Mouse (Mus musculus): ENCODE results near the gene Mcm9.
A peak's percentile ranks its signal among the peaks of the same experiment; 100 is the strongest.
"Not testable (repeated sequence)": the region's sequence is repeated elsewhere in the genome, so short reads cannot be mapped to it uniquely, and the experiment has no call there.

Mcm9 gene

GRCm38 (mm10) chr10:53630339-53630738 lies at the start of gene Mcm9:
Gene Mcm9 (minus strand): TSS chr10:53630439.
- not testable (repeated sequence) for DNase-seq (ENCODE audit: low read depth, low spot score)

DNA sequence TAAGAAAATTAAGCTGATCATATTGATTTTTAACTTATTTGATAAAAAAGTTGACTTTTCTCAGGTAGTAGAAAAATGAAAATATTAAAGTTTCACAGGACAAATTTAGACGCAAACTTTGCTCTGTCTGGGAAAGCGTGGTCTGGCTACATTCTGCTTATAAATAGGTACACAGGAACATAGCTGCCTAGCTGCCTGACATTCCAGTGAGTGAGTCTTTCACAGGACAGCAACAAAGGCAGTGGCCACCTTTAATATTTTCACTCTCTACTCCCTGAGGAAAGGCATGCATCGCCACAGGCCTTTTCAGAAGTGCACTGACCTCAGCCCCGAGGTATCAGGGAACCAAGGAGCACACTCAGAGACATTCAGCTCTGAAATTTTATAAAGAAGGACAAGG lies 31.5 kb upstream of the Mcm9 start:
- DNase-seq (ENCODE audit: low read depth, low spot score) = no peak

- not testable (repeated sequence) for DNase-seq (ENCODE audit: low read depth, low spot score)
These were observed 24.0 kb upstream of the Mcm9 start for GRCm38 (mm10) chr10:53654239-53654638.

DNA sequence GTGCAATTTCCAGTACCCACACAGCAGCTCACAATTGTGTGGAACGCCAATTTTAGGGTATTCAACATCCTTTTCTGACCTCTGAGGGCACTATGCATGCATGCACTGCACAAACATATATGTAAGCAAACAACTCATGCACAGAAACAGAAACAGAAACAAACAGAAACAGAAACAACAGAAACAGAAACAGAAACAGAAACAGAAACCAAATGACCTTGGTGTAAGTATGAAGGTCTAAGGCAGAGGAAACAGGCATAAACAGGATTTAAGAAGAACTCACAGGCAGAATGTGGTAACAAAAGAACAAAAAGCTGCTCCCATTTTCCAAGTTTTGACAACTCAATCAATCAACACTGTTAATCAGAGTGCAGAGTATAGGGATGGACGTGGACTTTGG lies 20.4 kb upstream of the Mcm9 start:
- no peak for DNase-seq (ENCODE audit: low read depth, low spot score)

- peak; percentile 36 for DNase-seq (ENCODE audit: low read depth, low spot score)
These were observed 11.3 kb upstream of the Mcm9 start for GRCm38 (mm10) chr10:53641507-53641906.

DNA sequence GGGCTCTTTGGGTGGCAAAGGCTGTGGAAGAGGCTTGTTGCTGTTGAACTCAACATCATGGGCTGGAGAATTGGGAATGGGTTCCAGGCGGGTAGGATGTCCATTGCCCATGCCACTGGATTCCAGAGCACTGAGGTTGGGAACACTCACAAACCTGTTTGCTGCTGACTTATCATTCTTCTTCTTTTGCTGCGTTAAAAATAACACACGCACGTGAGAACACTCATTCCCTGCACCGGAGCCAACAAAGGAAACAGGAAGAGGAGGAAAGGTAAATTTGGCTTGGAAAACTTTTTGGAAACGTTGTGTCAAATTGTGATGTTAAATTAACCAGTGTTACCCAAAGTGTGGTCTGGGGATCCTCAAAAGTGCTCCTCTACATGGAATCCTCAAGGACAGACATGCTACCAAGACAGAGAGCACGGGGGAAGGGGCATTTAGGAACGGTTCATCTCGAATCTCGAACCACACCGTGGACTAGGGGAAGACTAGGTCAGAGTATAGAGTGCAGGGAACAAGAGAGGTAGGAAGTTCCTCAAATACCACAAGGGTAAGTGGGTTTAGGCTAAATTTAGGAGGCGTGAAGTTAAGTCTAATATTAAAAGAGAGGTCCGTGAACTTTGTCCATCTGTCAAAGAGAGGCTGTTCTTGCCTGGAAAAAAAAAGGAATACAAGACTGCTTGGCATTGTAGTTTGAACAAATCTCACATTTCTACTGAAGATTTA lies 5.2 kb upstream of the Mcm9 start:
- no peak for DNase-seq (ENCODE audit: low read depth, low spot score)

DNA sequence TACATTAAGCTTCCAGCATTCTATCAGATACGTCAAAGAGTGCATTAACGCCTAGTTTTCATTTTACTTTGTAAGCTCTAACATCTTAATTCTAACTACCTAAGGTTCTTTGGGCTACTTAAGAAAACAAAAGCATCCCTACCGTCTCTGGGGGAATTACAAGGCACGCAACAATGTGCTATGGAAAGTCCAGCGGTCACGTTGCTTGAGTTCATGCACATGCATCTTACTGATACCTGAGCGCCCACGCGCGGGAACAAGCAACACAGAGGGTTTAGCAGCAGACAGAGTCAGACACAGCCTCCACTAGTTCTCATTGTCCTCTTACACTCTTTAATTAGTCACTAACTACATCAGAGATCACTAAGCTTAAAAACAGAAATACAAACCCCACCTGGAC lies 3.9 kb upstream of the Mcm9 start:
- DNase-seq (ENCODE audit: low read depth, low spot score) = no peak

DNA sequence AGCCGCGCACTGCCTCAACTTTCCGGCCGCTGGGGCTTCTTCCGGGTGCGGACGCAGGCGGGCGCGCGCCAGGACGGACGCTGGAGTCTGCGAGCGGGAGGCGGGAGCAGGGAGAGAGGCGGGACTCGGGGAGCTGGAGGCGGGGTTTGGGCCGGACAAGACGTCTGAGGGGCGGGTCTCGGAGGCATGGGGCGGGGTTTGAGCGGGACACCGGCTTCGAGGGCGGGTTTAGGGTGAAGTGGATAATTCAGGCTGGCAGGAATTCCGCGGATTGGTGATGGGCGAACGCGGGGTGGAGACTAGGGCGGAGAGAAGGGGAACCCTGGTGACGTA lies 355 bp downstream of the Mcm9 start:
- peak; percentile 94 for DNase-seq (ENCODE audit: low read depth, low spot score)

DNA sequence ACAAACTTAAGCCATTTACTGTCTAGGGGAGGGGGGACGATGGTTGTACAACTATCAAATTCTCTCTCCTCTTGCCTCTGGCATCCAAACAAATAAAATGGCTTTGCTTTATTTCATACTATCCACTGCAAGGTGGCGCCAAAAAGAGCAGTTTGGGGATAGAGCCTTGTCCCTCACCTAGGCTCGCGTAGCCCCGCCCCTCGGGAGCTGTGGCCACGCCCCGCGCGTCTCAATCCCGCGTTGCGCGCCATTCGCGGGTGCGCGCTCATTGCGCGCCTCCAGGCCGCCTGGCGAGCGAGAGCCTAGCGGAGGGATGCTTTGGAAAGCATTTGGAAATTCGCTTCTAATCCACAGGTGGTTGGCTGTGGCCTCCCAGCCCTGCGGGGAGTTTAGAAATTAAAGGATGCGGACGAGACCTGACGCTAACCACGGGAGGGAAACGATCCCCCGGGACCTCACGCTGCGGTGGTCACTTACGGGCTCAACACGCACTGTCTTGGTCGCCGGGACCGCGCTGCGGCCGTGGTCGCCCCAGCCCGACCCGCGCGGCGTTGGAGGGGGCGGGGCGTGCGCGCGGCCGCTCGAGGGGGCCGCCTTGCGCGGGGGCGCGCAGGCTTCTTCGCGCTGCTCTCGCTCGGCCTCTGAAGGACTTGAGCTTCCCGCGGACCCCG lies 857 bp downstream of the Mcm9 start:
- peak; percentile 62 for DNase-seq (ENCODE audit: low read depth, low spot score)

DNA sequence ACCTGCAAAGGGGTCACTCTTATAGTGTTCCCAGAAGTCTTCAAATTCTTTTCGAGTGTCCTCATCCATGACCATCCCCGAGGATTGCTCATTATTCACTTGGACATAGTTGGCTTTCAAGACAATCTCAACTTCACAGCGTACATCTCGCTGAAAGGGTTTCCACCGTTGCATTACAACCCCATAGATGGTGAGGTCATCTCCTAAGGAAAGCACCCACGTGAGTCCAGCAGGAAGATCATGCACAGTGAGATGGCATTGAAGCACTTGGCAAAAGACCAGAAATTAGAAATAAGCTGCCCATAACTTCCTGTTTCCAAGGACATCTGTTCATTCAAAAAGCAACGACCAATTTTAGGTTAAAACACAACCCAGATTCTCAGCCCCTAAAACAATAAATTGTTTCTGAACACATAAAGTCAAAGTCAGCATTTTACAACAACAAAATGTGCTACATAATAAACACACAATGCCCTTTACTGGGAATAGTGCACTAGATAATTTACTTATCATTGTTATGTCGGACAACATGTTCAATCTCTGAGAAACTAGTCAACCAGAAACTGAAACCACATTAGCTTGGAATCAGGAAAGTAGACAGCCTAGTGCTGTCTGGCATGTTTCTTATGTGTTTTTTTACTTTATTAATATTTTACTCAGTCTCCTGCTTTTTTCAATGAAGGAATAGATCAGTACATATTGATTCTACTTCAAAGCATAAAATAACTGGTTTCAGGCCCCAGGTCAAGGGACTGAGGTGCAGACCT lies 14.2 kb downstream of the Mcm9 start:
- no peak for DNase-seq (ENCODE audit: low read depth, low spot score)

DNA sequence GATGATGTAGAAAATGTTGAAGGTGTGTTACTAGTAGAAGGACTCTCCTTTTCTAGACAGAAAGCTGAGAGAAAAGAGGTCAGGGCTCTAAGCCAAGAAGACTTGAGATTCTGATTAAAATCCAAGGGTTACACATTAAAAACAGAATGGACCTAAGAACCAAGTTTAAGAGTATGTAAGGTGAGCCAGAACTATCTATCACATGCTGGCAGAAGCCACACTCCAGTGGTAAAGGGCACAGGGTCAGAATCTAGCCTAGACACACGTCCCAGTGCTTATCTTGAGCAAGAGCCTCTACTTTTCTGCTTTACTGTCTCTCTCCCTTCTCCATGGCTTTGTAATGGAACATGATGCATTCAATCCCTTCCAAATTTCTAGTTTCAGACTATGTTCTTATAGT lies 16.3 kb downstream of the Mcm9 start:
- DNase-seq (ENCODE audit: low read depth, low spot score) = no peak

DNA sequence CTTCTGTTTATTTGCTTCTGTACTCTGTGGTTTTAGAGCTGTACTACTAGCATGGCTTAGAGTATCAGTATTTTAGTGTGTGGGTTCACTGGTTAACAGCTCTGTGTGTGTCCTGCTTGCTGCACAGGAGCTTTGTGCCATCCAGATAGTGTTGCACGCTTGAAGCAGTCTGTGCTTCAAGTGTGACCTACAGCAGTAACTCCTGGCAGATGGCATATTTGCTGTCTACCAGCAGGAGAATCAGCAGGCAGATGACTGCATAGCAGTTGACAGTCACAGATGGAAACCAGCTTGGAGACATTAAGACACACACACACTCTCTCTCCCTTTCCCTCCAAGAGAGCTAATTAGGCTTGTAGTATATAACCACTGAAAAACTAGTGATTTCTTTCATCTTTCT lies 18.1 kb downstream of the Mcm9 start:
- no peak for DNase-seq (ENCODE audit: low read depth, low spot score)

GRCm38 (mm10) chr10:53608274-53608673 lies 22.0 kb downstream of the Mcm9 start:
- no peak for DNase-seq (ENCODE audit: low read depth, low spot score)

DNA sequence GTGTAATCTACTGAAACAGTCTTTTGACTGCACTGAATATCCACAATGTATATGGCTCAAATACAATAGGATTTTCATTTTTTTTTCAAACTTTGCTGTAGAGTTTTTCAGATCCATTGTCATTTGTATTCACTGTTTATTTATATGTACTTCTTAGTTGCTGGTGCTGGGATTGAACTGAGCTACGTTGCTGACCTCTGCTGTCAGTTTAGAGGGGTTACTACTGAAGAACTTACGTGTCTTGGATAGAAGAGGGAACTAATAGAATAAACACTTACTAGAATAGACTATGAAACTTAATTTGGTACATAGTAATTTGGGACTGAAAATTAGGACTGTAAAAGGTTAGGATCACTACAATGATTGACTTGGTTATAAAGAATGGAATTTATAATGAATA lies 24.9 kb downstream of the Mcm9 start:
- no peak for DNase-seq (ENCODE audit: low read depth, low spot score)

- DNase-seq (ENCODE audit: low read depth, low spot score) = no peak
These were observed 31.4 kb downstream of the Mcm9 start for GRCm38 (mm10) chr10:53598821-53599220.

- DNase-seq (ENCODE audit: low read depth, low spot score) = no peak
These were observed 32.9 kb downstream of the Mcm9 start for GRCm38 (mm10) chr10:53597121-53597881.

DNA sequence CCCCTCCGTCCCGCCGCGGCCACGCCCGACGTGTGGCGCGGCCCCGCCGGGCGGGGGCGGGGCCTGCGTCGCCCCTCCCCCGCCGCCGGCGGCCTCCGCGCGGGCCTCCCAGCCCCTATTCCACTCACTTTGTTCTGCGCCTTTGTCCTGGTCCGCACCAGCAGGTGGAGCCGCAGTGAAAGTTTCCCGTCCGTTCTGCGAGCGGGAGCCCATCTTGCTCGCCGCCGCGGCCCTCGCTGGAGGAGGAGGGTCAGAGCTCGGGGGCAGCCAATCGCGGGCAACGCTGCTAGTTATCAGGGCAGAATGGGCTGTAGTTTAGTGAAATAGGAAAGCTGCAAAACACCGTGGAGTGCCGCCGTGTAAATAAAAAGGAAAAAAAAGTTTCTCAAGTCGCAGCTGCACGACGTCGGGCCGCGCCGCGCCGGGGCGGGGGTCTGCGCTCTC lies 33.5 kb downstream of the Mcm9 start, which contains the start of gene Asf1a:
Asf1a (plus strand) TSS at position 81 of the 444 bp plus-strand sequence.
- DNase-seq (ENCODE audit: low read depth, low spot score) = peak; percentile 94

DNA sequence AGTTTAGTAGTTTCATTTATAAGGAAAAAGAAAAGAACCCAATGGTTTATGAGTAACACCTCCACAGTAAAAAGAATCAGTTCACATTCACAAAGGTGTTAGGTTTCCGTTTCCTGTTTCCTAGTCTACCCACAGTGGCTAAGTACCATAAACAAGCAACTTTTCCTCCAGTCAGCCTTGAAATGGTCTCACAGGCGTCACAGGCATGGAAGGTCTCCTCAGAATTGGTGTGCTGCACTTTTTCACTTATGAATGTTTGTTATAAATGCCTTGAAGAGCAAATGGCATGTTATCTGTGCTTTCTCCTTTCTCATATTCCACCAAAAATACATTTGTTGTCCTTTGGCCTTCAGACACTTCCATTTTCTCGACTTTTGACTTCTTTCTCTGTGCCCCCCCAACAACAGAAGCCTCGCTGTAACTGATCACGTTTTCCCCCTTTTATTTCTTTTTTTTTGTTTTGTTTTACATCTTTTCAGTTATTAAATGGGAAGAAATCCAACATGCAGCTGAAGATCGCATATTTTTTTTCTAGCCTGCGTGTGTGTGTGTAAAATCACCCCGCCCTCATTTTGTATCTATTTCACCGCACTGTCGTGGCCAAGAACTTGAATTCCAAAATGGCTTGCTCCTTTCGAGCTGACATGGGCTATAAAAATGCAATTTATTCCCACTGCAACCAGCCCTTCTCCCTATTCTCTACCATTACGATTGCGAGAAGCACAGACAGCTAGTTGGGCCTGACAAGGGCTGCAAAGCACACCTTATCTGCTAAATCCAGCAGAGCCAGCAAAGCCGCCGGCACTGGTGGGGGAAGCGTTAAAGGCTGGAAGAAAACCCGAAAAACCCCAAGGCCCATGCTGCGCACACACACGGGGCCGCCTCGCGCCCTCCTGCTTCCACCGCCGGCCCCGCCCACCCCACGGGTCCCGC lies 34.2 kb downstream of the Mcm9 start:
- no peak for DNase-seq (ENCODE audit: low read depth, low spot score)

DNA sequence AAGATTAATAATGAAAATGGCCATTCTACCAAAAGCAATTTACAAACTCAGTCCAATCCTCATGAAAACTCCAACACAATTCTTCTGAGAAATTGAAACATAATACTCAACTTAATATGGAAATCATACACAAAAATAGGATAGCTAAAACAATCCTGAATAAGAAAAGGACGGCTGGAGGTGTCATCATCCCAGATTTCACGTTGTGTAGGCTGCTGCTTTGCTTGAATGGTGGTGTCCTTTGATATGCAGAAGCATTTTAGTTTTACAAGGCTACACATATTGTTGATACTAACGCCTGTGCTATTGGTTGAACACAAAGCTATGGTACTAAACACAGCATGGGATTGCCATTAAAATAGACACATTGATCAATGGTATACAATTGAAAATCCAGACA lies 44.5 kb downstream of the Mcm9 start:
- no peak for DNase-seq (ENCODE audit: low read depth, low spot score)

DNA sequence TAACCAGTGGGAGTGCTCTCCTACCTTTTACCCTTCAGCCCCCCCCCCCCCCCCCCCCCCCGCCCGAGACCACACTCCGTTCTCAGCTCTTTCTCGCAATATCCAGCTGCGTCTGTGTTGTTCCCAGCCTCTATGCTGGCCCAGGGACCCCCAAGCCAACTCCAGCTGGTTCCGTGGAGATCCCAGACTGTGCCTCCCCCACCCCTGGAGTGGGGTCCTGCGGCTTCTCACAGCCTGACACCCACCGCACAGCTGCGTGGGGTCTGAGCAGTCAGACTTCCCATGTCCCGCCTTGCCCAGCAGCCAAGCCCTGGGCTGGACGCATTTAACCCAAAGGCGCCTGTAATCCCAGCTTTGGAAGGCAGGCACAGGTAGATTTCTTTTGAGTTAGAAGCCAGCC lies 49.2 kb downstream of the Mcm9 start:
- no peak for DNase-seq (ENCODE audit: low read depth, low spot score)

DNA sequence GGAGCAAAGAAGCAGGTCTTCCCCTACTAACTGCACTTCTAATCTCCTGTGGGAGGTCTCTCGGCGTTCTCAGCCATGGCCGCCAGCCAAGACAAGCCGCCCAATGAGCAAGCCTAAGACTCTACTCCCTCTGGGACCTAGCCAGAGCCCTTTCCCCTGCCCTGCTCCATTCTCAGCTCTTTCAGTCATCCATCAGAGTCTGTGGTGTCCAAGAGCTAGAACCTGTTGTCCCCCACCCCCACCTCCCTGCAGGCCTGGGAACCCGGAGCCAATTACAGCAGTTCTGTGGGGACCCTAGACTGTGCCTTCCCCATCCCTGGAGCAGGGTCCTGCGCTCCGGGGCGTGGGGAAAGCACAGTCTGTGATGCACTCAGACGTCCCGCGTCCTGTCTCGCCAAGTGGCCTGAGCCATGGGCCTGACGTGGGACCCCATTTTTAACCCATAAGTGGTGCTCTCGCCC lies 49.6 kb downstream of the Mcm9 start:
- no peak for DNase-seq (ENCODE audit: low read depth, low spot score)

Measured in brain, embryonic 18.5 days (tissue).